Mouse (Mus musculus) testis, adult 2 months (tissue): ENCODE data around the gene Trio.

ENCODE experiments used
- CTCF ChIP-seq: fragments of 200-500 bp; IDR thresholded peaks from 2 replicates; pipeline ENCODE4 v1.5.1; 2012; ENCODE audit warnings: low read depth, mild to moderate bottlenecking, inconsistent platforms, low read length, moderate library complexity; ENCODE audit not compliant: control insufficient read depth, insufficient read depth, insufficient replicate concordance
- POLR2A ChIP-seq: fragments of 200-500 bp; IDR thresholded peaks from 2 replicates; pipeline ENCODE4 v1.6.1; 2012; ENCODE audit warnings: low read depth, mild to moderate bottlenecking, inconsistent platforms, low read length, moderate library complexity; ENCODE audit not compliant: control insufficient read depth

DNA sequence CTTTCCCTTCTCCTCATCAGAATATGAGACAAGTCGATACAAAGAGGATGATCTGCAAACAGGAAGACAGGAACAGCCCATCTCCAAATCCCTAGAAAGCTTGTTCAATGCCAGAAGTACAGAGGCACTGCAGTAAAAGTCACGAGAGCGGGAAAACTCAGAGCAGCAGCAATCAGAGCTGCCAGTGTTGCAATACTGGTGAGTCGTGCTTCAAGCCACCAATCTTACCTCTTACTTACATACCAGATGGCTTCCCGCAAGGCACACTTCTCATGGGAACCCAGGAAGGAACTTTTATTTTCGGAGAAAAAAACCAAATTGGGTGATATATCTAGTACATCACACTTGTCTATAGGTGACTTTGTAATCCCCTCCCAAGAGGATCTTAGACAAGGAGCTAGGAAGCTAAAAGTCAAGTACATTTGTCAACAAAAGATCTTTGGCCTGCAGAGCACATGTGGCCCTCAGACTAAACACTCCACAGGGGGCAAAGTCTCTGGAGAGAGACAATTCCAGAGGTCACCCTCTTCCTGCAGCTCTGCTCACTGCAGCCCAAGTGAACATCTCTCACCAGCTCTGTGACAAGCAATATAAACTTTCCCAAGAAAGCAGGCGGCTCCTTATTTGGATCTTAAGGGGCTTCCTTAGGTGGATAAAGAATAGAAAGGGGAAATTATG, 6.1 kb downstream of the Trio start:
- TF ChIP-seq CTCF (no peak), POLR2A (no peak)
